Mouse (Mus musculus): ENCODE measurements around the gene Rnf150. TPM values are rescaled to one million over a fixed set of nuclear protein-coding genes. Genes with fewer than 3 reads are reported as not detected.

Rnf150 gene
- polyA plus RNA-seq, 1 experiment from 2014 or later = 2.3 TPM

DNA sequence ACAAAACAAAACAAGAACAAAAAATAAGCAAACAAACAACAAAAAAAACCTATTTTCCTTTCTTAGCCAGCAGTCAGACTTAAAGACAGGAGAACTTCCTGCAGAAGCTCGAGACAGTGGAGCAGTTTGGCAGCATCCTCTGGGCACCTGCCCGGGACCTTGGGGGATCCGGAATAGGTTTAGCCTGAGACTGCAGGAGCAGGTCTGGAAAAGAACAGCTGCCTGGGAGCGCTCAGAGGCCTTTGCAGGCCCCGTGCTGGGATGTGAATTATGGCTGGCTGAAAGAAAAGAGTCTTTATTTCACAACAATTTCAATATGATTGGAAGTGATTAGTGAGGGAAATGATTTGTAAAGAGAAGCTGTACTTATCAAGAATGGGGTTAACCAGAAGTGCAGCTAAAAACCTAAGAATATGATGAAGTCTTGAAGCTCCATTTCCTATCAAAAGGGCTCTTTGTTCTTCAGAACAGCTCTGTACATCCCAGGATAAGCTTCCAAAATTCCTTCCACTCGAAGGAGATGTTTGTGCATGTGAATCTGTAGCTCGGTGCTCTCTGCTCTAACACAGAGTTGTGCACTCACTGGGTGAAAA lies 92.1 kb downstream of the Rnf150 start:
- Histone ChIP-seq H3K36me3 (no peaks in the 10 kb centered on the region), H3K4me1 (0 out of 2 replicates have a peak, but pooled peaks cover 8% of the 10 kb centered on the region), H3K9me3 (replicated peaks) (no peaks in the 10 kb centered on the region), H3K9ac (no peak overlapping the region), H3K4me3 (replicated peaks) (no peak overlapping the region), H3K27ac (no peak overlapping the region), H3K4me2 (no peak overlapping the region), H3K27me3 (no peaks in the 10 kb centered on the region)
- ATAC-seq (replicated peaks; ENCODE audit: low FRiP score) = no peak
- 59% methylated on average over 7 of the region's 7 CpGs for WGBS

DNA sequence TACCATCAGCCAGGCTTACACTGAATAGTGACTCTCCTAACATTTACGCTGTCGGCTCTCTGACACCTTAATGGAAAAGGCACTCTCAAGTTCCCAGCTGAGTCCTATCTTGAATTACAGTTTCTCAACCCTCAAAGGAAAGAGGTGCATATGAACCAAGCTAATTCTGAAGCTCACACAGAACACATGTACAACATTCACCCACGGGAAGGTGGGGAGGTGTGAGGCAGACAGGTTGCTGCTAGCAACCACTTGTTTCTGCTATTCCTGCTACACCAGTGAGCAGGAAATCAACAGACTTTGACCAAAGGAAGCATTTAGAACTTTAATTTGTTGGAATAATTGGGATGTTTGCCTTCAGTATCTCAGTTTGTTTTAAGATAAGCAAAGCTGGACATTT lies 96.3 kb downstream of the Rnf150 start:
- 42% methylated on average over 3 of the region's 3 CpGs for WGBS
- Histone ChIP-seq H3K27me3 (no peaks in the 10 kb centered on the region), H3K4me1 (0 out of 2 replicates have a peak, but pooled peaks cover 8% of the 10 kb centered on the region), H3K9ac (no peak overlapping the region), H3K9me3 (replicated peaks) (no peaks in the 10 kb centered on the region), H3K27ac (no peak overlapping the region), H3K36me3 (no peaks in the 10 kb centered on the region), H3K4me3 (replicated peaks) (no peak overlapping the region), H3K4me2 (no peak overlapping the region)
- no peak for ATAC-seq (replicated peaks; ENCODE audit: low FRiP score)

DNA sequence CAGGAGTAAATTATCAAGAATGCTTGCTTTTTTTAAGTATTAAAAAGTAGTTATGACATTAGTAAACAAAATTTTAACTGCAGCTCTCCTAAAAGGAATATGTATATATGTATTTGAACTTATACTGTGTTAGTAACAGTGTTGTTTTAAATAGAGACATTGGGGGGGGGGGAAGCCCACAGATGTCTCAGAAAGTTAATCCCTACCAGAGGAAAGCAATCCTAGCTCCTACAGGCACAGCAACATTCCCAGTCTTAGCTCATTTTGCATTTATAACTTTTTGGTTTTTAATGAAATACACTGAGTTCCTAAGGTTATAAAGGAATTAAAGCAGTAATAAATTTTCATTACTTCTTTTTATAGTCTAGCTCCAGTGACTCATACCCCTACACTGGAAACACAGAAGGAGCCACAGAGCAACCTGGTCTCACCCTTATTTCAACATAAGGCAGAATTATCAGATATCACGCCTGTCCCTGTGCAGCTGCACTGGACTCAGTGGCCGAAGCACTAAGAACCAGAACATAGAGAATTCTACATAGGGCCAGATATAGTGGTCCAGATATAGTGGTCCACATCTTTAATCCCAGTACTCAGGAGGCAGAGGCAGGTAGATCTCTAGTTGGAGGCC lies 96.9 kb downstream of the Rnf150 start:
- H3K4me3 ChIP-seq (replicated peaks) = no peak overlapping the region
- no peaks in the 10 kb centered on the region for H3K9me3 ChIP-seq (replicated peaks)
- H3K27me3 ChIP-seq = no peaks in the 10 kb centered on the region
- no peaks in the 10 kb centered on the region for H3K36me3 ChIP-seq
- 86% methylated on average over 2 of the region's 2 CpGs for WGBS
- H3K4me1 ChIP-seq = 0 out of 2 replicates have a peak, but pooled peaks cover 8% of the 10 kb centered on the region
- ATAC-seq (replicated peaks; ENCODE audit: low FRiP score) = no peak
- no peak overlapping the region for H3K9ac ChIP-seq
- no peak overlapping the region for H3K4me2 ChIP-seq
- H3K27ac ChIP-seq = no peak overlapping the region

- 52% methylated on average over 2 of the region's 2 CpGs for WGBS
- Histone ChIP-seq H3K27ac (no peak overlapping the region), H3K27me3 (no peaks in the 10 kb centered on the region), H3K9ac (no peak overlapping the region), H3K4me2 (no peak overlapping the region), H3K4me1 (peaks cover 30% of the 10 kb centered on the region), H3K36me3 (no peaks in the 10 kb centered on the region), H3K4me3 (replicated peaks) (no peak overlapping the region), H3K9me3 (replicated peaks) (no peaks in the 10 kb centered on the region)
- ATAC-seq (replicated peaks; ENCODE audit: low FRiP score) = no peak
Observed at GRCm38 (mm10) chr8:82964537-82964936, 101.4 kb downstream of the Rnf150 start.

DNA sequence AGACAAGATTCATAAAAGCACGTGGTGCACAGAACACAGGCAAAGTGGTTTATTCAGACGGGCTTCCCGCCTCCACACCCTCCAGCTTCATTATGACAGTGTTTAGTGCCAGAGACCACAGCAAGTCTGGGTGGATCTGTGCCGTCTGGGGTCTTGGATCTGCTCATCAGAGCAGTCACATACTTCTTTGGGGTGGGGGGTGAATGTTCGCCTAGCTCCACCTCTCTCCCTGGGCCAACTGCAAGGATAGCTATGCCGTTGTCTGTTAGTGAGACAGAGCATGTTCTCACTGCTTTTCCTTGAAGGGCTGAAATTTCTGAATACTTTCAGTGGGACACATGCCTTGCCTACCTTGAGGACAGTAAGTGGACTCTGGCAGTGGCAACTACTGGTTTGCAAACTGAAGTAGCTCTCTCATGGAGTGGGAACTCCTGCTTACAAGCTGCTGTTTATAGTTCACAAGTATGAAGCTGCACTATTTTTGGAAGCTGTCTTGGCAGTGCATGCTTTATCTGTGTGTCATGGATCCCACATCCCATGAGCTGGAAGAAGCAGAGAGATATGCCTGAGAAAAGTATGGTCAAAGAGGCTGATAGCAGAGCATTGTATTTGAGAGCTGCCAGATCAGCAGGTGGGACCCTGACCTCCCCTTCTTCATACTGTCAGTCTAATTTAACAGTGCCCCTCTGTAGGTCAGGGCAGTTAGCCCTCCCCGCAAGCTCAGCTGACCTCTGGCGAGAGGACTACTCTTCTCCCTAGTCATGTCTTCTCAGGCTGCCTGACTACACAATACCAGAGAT lies 104.9 kb downstream of the Rnf150 start:
- H3K9ac ChIP-seq = no peak overlapping the region
- peak; percentile 50; the same call in 1 of the 2 replicates for ATAC-seq (replicated peaks; ENCODE audit: low FRiP score)
- H3K4me1 ChIP-seq = peaks cover 34% of the 10 kb centered on the region
- H3K36me3 ChIP-seq = no peaks in the 10 kb centered on the region
- H3K4me2 ChIP-seq = no peak overlapping the region
- H3K4me3 ChIP-seq (replicated peaks) = no peak overlapping the region
- H3K27ac ChIP-seq = peak overlapping the region; percentile 14
- 49% methylated on average over 8 of the region's 8 CpGs for WGBS
- H3K9me3 ChIP-seq (replicated peaks) = no peaks in the 10 kb centered on the region
- H3K27me3 ChIP-seq = no peaks in the 10 kb centered on the region

DNA sequence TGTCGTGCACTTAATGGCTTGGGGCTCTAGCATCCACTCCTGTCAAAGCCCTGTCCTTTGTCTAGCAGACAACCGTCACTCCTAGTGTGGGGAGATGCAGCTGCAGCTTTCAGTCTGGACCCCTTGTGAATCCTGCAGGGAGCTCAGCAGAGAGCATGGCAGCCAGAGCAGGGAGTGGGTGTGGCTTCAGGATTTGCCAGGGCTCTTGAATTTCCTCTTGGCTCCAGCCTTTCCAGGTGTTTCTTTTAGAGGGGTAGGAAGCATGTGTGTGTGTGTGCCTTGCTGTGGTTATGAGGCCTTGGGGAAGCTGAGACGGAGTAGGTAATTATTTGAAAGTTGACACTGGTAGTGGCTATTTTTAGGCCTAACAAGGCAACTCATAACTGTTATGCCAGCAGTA lies 106.8 kb downstream of the Rnf150 start:
- Histone ChIP-seq H3K27me3 (no peaks in the 10 kb centered on the region), H3K27ac (no peak overlapping the region), H3K4me3 (replicated peaks) (no peak overlapping the region), H3K36me3 (no peaks in the 10 kb centered on the region), H3K9me3 (replicated peaks) (no peaks in the 10 kb centered on the region), H3K9ac (no peak overlapping the region), H3K4me2 (no peak overlapping the region), H3K4me1 (peaks cover 39% of the 10 kb centered on the region)
- no peak for ATAC-seq (replicated peaks; ENCODE audit: low FRiP score)
- 45% methylated on average over 3 of the region's 3 CpGs for WGBS

- H3K27ac ChIP-seq = peak overlapping the region; percentile 62
- peak; percentile 43 for ATAC-seq (replicated peaks; ENCODE audit: low FRiP score)
- no peak overlapping the region for H3K4me2 ChIP-seq
- no peaks in the 10 kb centered on the region for H3K9me3 ChIP-seq (replicated peaks)
- H3K4me3 ChIP-seq (replicated peaks) = no peak overlapping the region
- 41% methylated on average over 3 of the region's 3 CpGs for WGBS
- peaks cover 26% of the 10 kb centered on the region for H3K4me1 ChIP-seq
- no peak overlapping the region for H3K9ac ChIP-seq
- H3K36me3 ChIP-seq = no peaks in the 10 kb centered on the region
- no peaks in the 10 kb centered on the region for H3K27me3 ChIP-seq
Observed at GRCm38 (mm10) chr8:82972812-82973211, 109.7 kb downstream of the Rnf150 start.

GRCm38 (mm10) chr8:82973331-82973730 lies 110.2 kb downstream of the Rnf150 start:
- peak overlapping the region; percentile 62 for H3K27ac ChIP-seq
- H3K4me2 ChIP-seq = no peak overlapping the region
- no peaks in the 10 kb centered on the region for H3K27me3 ChIP-seq
- H3K9me3 ChIP-seq (replicated peaks) = no peaks in the 10 kb centered on the region
- H3K4me3 ChIP-seq (replicated peaks) = no peak overlapping the region
- peak; percentile 90 for ATAC-seq (replicated peaks; ENCODE audit: low FRiP score)
- no peaks in the 10 kb centered on the region for H3K36me3 ChIP-seq
- WGBS = 27% methylated on average over 4 of the region's 4 CpGs
- no peak overlapping the region for H3K9ac ChIP-seq
- H3K4me1 ChIP-seq = peaks cover 21% of the 10 kb centered on the region

- H3K9me3 ChIP-seq (replicated peaks) = no peaks in the 10 kb centered on the region
- H3K4me2 ChIP-seq = no peak overlapping the region
- ATAC-seq (replicated peaks; ENCODE audit: low FRiP score) = no peak
- no peak overlapping the region for H3K4me3 ChIP-seq (replicated peaks)
- no peaks in the 10 kb centered on the region for H3K27me3 ChIP-seq
- no peaks in the 10 kb centered on the region for H3K36me3 ChIP-seq
- 0 out of 2 replicates have a peak, but pooled peaks cover 11% of the 10 kb centered on the region for H3K4me1 ChIP-seq
- H3K27ac ChIP-seq = no peak overlapping the region
- WGBS = 63% methylated on average over 4 of the region's 4 CpGs
- no peak overlapping the region for H3K9ac ChIP-seq
Observed at GRCm38 (mm10) chr8:82981244-82981855, 118.2 kb downstream of the Rnf150 start.

DNA sequence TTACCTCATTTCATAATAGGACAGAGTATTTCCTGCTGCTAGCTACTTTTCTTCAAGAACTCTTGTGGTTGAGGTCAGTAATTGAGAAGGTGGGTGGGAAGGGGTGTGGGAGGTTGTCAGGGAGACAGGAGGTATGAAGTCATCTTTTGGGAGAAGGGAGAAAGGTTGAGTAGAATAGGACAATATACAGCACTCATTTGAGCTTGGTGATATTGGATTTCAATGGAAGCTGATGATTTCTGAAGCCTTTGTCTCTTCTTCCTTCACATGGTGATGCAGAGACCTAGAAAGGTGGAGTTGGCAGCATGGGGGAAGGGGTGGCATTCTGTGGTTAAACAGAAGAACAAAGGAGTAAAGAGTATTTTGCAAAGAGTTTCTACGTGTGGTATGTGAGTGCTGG lies 119.7 kb downstream of the Rnf150 start:
- Histone ChIP-seq H3K27ac (no peak overlapping the region), H3K4me1 (0 out of 2 replicates have a peak, but pooled peaks cover 11% of the 10 kb centered on the region), H3K4me3 (replicated peaks) (no peak overlapping the region), H3K27me3 (no peaks in the 10 kb centered on the region), H3K9ac (no peak overlapping the region), H3K9me3 (replicated peaks) (no peaks in the 10 kb centered on the region), H3K4me2 (no peak overlapping the region), H3K36me3 (no peaks in the 10 kb centered on the region)
- ATAC-seq (replicated peaks; ENCODE audit: low FRiP score) = no peak
- 74% methylated on average over 1 of the region's 1 CpGs for WGBS

DNA sequence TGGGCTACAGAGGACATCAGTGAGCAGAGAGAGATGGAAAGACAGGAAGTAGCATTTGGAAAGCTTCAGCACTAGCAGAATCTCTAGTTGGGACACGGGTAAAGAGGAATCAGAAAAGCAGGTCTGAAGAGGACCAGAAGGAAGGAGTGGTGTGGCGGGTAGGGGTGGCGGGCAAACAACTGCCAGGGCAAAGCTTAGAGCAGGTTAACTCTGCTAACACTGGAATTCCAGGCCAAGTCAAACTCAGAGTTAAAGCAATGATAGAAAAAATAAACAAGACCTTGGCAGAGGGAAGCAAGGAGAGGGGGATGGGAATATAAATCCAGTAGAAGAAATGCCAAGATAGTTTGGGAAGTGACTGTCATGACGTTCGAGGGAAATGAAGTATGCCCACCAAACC lies 120.1 kb downstream of the Rnf150 start:
- Histone ChIP-seq H3K27me3 (no peaks in the 10 kb centered on the region), H3K36me3 (no peaks in the 10 kb centered on the region), H3K9me3 (replicated peaks) (no peaks in the 10 kb centered on the region), H3K4me2 (no peak overlapping the region), H3K4me3 (replicated peaks) (no peak overlapping the region), H3K4me1 (0 out of 2 replicates have a peak, but pooled peaks cover 11% of the 10 kb centered on the region), H3K9ac (no peak overlapping the region), H3K27ac (no peak overlapping the region)
- 62% methylated on average over 5 of the region's 5 CpGs for WGBS
- no peak for ATAC-seq (replicated peaks; ENCODE audit: low FRiP score)

- H3K4me3 ChIP-seq (replicated peaks) = no peak overlapping the region
- H3K9ac ChIP-seq = no peak overlapping the region
- no peak overlapping the region for H3K4me2 ChIP-seq
- no peaks in the 10 kb centered on the region for H3K27me3 ChIP-seq
- no peaks in the 10 kb centered on the region for H3K9me3 ChIP-seq (replicated peaks)
- no peak for ATAC-seq (replicated peaks; ENCODE audit: low FRiP score)
- WGBS = 57% methylated on average over 4 of the region's 4 CpGs
- no peak overlapping the region for H3K27ac ChIP-seq
- H3K4me1 ChIP-seq = no peaks in the 10 kb centered on the region
- no peaks in the 10 kb centered on the region for H3K36me3 ChIP-seq
Observed at GRCm38 (mm10) chr8:82992093-82992492, 128.9 kb downstream of the Rnf150 start.
